Mouse (Mus musculus) heart, embryonic 10.5 days (tissue): ENCODE data around the gene Nrbp1. TPM values are rescaled to one million over a fixed set of nuclear protein-coding genes. Genes with fewer than 3 reads are reported as not detected.

Experiments used
- DNase-seq: peaks from one replicate; pipeline ENCODE4 v3.0.0-alpha.2; 2017; ENCODE audit warnings: low spot score
- H3K27ac ChIP-seq: fragments of 300-500 bp; sonication (generic); 2 replicates; pipeline ENCODE4 v1.5.1; 2016; ENCODE audit warnings: mild to moderate bottlenecking
- H3K27me3 ChIP-seq: fragments of 300-500 bp; sonication (generic); 2 replicates; pipeline ENCODE4 v1.6.1; 2016; ENCODE audit warnings: mild to moderate bottlenecking; ENCODE audit not compliant: poor library complexity, insufficient read depth, severe bottlenecking
- H3K36me3 ChIP-seq: fragments of 300-500 bp; sonication (generic); 2 replicates; pipeline ENCODE4 v1.6.1; 2016; ENCODE audit warnings: mild to moderate bottlenecking, moderate library complexity
- H3K4me1 ChIP-seq: fragments of 300-500 bp; sonication (generic); 2 replicates; pipeline ENCODE4 v1.6.1; 2016; ENCODE audit warnings: mild to moderate bottlenecking
- H3K4me3 ChIP-seq: fragments of 300-500 bp; sonication (generic); 2 replicates; pipeline ENCODE4 v1.5.1; 2016; ENCODE audit warnings: mild to moderate bottlenecking, moderate library complexity
- H3K9me3 ChIP-seq: fragments of 300-500 bp; sonication (generic); 2 replicates; pipeline ENCODE4 v1.6.1; 2016; ENCODE audit warnings: mild to moderate bottlenecking, moderate library complexity
- WGBS: fragments of 180-500 bp; shearing (Covaris S2); methylation state at CpG from one replicate; pipeline ENCODE4 v1.1.7; 2016; 5-methylcytosine and 5-hydroxymethylcytosine counted together
- polyA plus RNA-seq: library from polyadenylated mRNA; unstranded; fragments of >200 nt; fragmentation: Nextera tagmentation; extraction: Ambion mirVana; gene quantifications from 2 replicates; pipeline ENCODE4 v1.2.1, GENCODE M21; 2016

Nrbp1 gene
- polyA plus RNA-seq, 1 experiment from 2014 or later = 153 TPM

DNA sequence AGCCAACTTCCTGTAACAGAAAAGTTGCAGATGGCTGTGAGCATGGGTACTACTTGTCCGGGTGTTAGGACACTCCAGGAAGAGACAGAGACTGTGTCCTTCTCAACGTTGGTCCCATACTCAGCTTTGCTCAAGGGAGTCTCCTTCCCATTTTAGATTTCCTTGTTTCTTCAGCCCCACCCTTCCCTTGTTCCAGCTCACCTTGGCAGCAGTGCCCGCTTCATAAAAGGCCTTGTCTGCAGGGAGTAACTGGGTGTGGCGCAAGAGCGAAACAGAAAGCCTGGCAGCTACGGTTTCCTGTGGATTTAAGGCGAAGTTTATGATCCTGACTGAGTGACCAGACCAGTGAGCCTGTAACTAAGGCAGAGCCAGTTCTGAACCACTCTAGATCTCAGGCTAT, 13.8 kb downstream of the Nrbp1 start:
- DNase-seq = peak; percentile 71
- H3K36me3 ChIP-seq = peaks cover 82% of the 10 kb centered on the region
- H3K27ac ChIP-seq = peak overlapping the region; percentile 75; the same call in 1 of the 2 replicates
- no peak overlapping the region for H3K4me3 ChIP-seq
- H3K4me1 ChIP-seq = peaks cover 49% of the 10 kb centered on the region
- H3K9me3 ChIP-seq = no peaks in the 10 kb centered on the region
- 84% methylated on average over 7 of the region's 7 CpGs for WGBS
- no peaks in the 10 kb centered on the region for H3K27me3 ChIP-seq

DNA sequence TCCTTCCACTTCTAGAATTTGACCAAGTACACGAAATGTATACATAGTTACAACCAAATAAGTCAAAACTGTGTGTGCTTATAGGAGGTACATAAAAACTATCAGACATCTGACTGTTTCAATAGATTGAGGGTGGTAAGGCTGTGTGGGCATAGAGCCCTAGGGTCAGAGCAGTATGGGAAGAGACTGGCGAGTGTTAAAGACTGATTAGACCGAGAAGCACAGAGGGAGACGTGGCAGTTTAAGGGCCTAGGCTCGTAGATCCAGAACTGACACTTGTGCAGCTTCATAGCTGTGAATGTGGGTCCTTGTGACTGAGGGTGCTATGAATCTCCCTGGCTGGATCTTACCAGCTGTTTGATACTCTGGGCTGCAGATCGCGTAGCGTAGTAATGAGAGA, 14.2 kb downstream of the Nrbp1 start:
- H3K4me3 ChIP-seq = no peak overlapping the region
- peaks cover 49% of the 10 kb centered on the region for H3K4me1 ChIP-seq
- peak; percentile 54 for DNase-seq
- peaks cover 82% of the 10 kb centered on the region for H3K36me3 ChIP-seq
- no peak overlapping the region for H3K27ac ChIP-seq
- 79% methylated on average over 8 of the region's 8 CpGs for WGBS
- no peaks in the 10 kb centered on the region for H3K27me3 ChIP-seq
- H3K9me3 ChIP-seq = no peaks in the 10 kb centered on the region

DNA sequence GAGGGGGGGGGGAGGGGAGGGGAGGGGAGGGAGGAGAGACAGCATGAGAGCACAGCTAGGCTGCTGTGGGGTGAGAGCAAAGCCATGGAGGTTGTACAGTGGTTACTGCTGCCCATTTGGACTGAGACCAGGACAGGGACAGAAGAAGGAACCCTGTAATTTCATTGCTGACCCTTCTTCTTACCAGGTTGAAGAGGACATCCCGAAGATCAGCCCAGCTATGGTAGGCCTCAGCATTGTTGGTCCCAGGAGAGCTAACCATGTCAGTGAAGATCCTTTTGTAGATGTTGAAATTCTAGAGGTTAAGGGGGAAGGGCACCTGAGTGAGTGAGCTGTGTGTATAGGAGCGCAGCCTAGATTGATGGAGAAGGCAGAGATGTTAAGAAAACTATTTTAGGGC, 14.7 kb downstream of the Nrbp1 start:
- 91% methylated on average over 2 of the region's 2 CpGs for WGBS
- H3K4me3 ChIP-seq = no peak overlapping the region
- peaks cover 44% of the 10 kb centered on the region for H3K4me1 ChIP-seq
- no peaks in the 10 kb centered on the region for H3K9me3 ChIP-seq
- H3K27me3 ChIP-seq = no peaks in the 10 kb centered on the region
- peak; percentile 73 for DNase-seq
- peaks cover 82% of the 10 kb centered on the region for H3K36me3 ChIP-seq
- H3K27ac ChIP-seq = no peak overlapping the region

DNA sequence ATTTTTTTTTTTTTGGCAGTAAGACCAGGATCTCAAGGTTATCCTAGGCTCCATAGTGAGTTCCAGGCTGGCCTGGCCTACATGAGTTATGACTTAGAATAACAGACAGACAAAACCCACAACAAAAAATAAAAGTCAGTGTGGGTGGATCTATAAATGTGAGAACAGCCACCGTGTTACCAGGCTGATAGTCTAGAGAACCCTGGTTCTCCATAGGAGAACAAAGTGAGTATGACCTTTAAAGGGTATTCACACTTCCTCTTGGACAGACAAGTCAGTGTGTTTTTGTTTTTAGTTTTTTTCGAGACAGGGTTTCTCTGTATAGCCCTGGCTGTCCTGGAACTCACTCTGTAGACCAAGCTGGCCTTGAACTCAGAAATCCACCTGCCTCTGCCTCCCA, 15.3 kb downstream of the Nrbp1 start:
- H3K4me3 ChIP-seq = no peak overlapping the region
- peaks cover 38% of the 10 kb centered on the region for H3K4me1 ChIP-seq
- H3K9me3 ChIP-seq = no peaks in the 10 kb centered on the region
- no peaks in the 10 kb centered on the region for H3K27me3 ChIP-seq
- no peak overlapping the region for H3K27ac ChIP-seq
- WGBS = 92% methylated on average over 2 of the region's 2 CpGs
- peaks cover 82% of the 10 kb centered on the region for H3K36me3 ChIP-seq
- no peak for DNase-seq

DNA sequence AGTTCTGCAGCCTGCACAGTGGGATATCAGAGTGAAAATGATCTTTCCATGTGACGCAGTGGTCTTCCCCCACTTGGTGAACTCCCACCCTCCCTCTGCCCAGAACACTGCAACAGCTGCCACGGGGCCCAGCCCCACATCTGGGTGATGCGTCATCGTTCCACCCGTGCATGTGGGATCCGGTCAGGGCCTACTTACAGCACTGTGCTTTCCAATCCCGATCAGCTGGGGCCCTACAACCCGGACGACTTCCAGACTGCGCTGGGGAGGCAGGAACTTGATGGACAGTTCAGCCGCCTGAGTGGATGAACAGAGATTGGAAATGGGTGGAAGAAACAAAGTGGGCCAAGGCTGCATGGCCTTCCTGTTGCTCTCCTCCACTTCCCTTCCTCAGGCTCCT, 17.0 kb downstream of the Nrbp1 start:
- no peak overlapping the region for H3K4me3 ChIP-seq
- no peak overlapping the region for H3K27ac ChIP-seq
- peak; percentile 71 for DNase-seq
- no peaks in the 10 kb centered on the region for H3K27me3 ChIP-seq
- peaks cover 83% of the 10 kb centered on the region for H3K36me3 ChIP-seq
- WGBS = 79% methylated on average over 11 of the region's 11 CpGs
- no peaks in the 10 kb centered on the region for H3K9me3 ChIP-seq
- peaks cover 22% of the 10 kb centered on the region for H3K4me1 ChIP-seq

DNA sequence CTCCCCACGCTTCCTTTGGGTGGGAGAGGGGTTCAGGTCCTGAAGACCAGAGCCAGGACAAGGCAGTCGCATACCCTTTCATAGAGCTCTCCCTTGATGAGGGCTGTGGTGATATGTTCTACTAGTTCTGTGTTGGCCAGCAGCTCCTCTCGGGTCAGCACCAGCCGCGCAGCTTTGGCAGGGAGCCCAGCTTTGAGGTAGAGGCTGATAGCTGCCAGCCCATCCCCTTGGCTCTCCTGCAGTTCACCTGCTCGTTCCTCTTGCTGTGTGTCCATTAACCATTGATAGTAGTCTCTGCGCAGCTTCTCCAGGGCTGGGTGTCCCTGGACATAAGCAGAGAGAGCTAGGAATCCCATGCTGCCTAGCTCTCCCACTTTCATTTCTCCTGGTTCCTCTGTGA, 25.4 kb downstream of the Nrbp1 start:
- DNase-seq = no peak
- H3K9me3 ChIP-seq = no peaks in the 10 kb centered on the region
- 85% methylated on average over 7 of the region's 7 CpGs for WGBS
- peaks cover 95% of the 10 kb centered on the region for H3K36me3 ChIP-seq
- H3K4me3 ChIP-seq = no peak overlapping the region
- no peaks in the 10 kb centered on the region for H3K4me1 ChIP-seq
- H3K27ac ChIP-seq = no peak overlapping the region
- H3K27me3 ChIP-seq = no peaks in the 10 kb centered on the region

DNA sequence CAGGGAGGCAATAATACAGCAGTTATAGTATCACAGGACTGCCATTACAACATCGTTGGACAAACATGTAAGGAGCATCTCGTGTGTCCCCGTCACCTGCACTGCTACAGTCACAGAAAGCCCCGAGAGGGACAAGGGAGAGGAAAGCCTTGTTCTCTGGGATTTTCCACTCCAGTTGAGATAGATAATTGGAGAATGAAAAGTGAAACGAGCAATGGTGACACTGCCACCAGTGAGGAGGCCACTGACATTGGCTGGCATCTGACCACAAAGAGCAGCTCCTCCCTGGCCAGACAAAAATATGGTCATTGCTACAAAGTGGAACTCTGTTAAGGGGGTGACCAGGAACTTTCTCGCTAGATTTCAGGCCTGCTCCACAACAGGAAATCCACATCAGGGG, 27.0 kb downstream of the Nrbp1 start:
- H3K4me3 ChIP-seq = no peak overlapping the region
- no peaks in the 10 kb centered on the region for H3K9me3 ChIP-seq
- H3K36me3 ChIP-seq = peaks cover 94% of the 10 kb centered on the region
- WGBS = 81% methylated on average over 6 of the region's 6 CpGs
- H3K4me1 ChIP-seq = no peaks in the 10 kb centered on the region
- H3K27ac ChIP-seq = no peak overlapping the region
- no peak for DNase-seq
- no peaks in the 10 kb centered on the region for H3K27me3 ChIP-seq

DNA sequence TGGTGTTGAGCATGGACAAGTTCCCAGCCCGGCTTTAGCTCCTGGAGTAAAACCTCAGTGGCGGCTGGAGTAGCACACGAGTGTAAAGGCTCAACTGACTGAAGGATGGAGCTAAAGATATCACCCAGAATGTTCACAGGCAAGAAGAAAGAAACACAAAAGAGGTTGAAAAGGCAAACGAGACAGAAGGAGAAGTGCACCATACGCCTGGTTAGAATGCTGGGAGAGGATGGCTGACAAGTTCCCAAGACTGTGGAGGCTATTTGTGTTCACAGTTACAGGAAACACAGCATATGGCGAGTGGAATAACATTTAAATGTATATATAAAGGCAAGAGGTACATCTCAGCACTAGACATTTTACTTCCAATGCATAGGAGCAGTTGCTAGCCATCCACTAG, 32.4 kb downstream of the Nrbp1 start:
- H3K4me1 ChIP-seq = no peaks in the 10 kb centered on the region
- 82% methylated on average over 6 of the region's 6 CpGs for WGBS
- H3K36me3 ChIP-seq = peaks cover 75% of the 10 kb centered on the region
- H3K4me3 ChIP-seq = no peak overlapping the region
- no peaks in the 10 kb centered on the region for H3K9me3 ChIP-seq
- no peak overlapping the region for H3K27ac ChIP-seq
- H3K27me3 ChIP-seq = no peaks in the 10 kb centered on the region
- DNase-seq = no peak

DNA sequence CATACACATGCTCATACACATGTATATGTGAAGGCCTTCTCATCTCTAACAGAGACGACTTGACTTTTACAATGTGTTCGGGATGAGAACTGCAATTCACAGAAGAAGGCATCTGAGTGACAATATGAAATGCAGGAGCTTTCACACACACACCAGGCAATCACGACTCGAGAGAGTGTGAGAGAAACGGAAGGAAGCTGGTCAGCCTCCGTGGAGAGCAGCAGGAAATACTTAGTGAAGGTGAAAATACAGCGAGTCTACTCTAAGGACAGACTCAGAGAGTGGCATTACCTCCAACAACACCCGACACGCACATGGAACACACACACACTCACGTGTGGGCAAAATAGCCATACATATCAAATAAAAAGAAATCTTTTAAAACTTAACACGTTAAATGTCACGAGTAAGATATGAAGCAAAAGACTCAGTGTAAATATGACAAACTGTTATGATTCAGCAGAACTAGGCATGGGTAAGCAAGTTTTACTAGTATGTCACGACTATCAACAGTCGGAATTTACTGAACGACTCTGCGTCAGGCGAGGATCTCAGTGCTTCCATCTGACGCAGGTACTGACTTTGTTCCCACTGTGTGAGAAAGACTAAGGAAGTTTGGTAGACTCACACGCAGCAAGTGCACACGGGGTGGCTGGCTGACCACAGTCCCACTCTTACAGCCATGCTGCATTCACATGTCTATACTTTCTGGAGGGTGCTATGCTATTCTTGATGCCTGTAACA, 38.8 kb downstream of the Nrbp1 start:
- DNase-seq = no peak
- no peaks in the 10 kb centered on the region for H3K27me3 ChIP-seq
- H3K36me3 ChIP-seq = peaks cover 80% of the 10 kb centered on the region
- no peaks in the 10 kb centered on the region for H3K9me3 ChIP-seq
- H3K27ac ChIP-seq = no peak overlapping the region
- 84% methylated on average over 20 of the region's 20 CpGs for WGBS
- H3K4me3 ChIP-seq = no peak overlapping the region
- H3K4me1 ChIP-seq = no peaks in the 10 kb centered on the region

DNA sequence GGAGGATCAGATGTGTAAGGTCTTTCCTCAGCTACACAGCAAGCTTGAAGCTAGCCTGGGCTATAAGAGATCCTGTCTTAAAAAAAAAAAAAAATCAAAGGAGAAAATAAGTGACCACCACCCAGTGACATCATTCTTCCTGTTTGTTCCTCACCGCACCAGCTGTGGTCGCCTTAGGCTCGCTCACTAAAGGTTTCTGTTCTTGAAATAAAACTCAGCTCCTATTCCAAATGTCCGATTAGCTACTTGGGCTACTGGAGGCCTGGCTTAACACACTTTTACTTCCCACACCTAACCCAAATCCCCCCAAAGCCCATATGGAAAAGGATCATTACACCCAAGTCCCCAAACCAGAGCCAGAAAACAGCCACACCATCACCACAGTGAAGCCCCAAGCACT, 47.6 kb downstream of the Nrbp1 start:
- Histone ChIP-seq H3K4me1 (peaks cover 13% of the 10 kb centered on the region), H3K9me3 (no peaks in the 10 kb centered on the region), H3K27ac (no peak overlapping the region), H3K27me3 (no peaks in the 10 kb centered on the region), H3K36me3 (peaks cover 44% of the 10 kb centered on the region), H3K4me3 (no peak overlapping the region)
- DNase-seq = no peak
- WGBS = 70% methylated on average over 4 of the region's 4 CpGs

DNA sequence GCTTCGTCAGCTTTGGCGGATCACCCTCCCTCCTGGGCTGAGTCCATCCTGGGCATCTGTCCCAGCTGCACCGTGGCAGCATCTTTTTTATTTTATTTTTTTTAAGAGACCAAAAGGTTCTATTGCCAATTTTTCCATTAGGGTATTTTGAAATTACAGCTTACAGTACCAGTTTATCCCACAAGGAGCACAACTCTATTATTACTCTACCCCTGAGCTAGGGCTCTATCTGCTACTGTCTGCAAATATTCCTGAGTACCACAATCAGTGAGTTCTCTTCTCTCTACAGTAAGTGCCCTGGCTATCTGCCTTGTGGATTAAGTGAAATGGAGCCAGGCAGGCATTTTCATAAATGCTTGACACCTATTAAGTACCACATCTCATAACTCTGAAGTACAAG, 48.0 kb downstream of the Nrbp1 start:
- Histone ChIP-seq H3K4me3 (no peak overlapping the region), H3K9me3 (no peaks in the 10 kb centered on the region), H3K27me3 (no peaks in the 10 kb centered on the region), H3K27ac (no peak overlapping the region), H3K36me3 (peaks cover 44% of the 10 kb centered on the region), H3K4me1 (peaks cover 13% of the 10 kb centered on the region)
- DNase-seq = no peak
- 77% methylated on average over 3 of the region's 3 CpGs for WGBS

DNA sequence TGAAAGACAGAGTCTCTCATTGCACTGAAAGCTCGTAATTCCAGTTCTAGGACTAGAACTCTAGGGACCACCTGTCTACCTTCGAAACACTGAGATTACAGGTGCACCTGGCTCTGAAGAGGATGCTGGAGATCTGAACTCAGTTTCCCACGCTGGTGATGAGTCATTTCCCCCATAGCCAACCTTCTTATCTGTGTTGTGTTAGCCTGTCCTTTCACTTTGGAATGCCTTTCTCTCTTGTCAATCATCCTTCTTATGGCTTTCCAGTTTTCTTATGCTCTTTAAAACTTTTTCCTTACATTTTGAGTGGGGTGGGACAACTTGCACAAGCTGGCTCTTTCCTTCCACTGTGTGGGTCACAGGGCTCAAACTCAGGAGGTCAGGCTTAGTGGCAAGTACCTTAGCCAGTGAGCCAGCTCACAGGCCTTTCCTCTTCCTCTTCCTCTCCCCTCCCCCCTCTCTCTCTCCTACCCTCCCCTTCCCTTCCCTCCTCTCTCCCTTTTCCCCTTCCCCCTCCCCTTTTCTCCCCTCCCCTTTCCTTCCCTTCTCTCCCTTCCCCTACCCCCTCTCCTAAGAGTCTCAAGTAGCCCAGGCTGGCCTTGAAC, 49.1 kb downstream of the Nrbp1 start:
- H3K27me3 ChIP-seq = no peaks in the 10 kb centered on the region
- peak overlapping the region; percentile 86; the same call in 1 of the 2 replicates for H3K27ac ChIP-seq
- no peak for DNase-seq
- H3K9me3 ChIP-seq = no peaks in the 10 kb centered on the region
- peaks cover 36% of the 10 kb centered on the region for H3K36me3 ChIP-seq
- WGBS = 59% methylated on average over 3 of the region's 3 CpGs
- peak overlapping the region; percentile 68 for H3K4me3 ChIP-seq
- peaks cover 20% of the 10 kb centered on the region for H3K4me1 ChIP-seq

DNA sequence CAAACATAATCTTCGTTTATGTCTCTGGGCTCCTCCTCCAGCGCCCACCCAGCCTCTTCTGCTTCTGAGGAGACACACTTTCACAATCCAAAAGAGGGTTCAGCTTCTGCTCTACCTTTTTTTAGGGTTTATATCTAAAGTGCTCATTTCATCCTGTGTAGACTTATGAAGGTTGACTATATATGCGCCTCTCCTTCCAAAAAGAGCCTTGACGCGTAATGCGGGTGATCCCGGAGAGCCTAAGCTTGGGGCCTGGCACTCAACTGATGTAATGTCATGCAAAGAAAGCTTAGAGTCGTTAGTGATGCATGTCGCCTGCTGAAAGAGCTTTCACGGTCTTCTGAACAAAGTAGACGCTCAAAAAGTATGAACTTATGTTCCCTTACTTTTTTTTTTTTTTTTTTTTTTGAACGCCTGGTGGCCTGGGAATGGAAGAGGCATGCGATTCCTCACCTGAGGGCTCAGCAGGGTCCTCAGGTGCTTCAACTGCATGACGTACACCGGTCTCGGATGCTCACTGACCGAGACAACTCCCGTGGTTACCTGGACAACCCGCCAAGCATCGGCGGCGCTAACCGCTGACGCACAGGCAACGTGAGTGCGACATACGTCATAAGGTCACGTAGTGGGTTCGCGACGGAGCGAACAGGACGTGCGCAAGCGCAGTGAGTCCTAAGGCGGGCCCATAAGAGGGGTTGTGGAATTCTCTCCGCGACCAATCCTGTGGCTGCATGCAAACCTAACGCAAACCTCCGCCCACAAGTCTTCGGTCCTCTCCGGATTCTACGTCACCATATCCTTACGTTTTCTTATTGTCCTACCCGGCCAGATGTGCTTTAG, 50.1 kb downstream of the Nrbp1 start, which contains the start of gene Ift172:
Gene Ift172, minus strand, starts transcription at position 596 of the 840 bp plus-strand sequence.
- Histone ChIP-seq H3K36me3 (peaks cover 26% of the 10 kb centered on the region), H3K27me3 (no peaks in the 10 kb centered on the region), H3K9me3 (no peaks in the 10 kb centered on the region), H3K4me3 (peak within 1 kb of the TSS; percentile 68), H3K4me1 (peaks cover 30% of the 10 kb centered on the region), H3K27ac (peak within 1 kb of the TSS; percentile 86)
- WGBS = 3% methylated on average over 45 of the region's 45 CpGs
- peak; percentile 99 for DNase-seq
